Mouse (Mus musculus) heart, embryonic 16.5 days (tissue): Measurements from ENCODE around the gene Notch2. TPM values are rescaled to one million over a fixed set of nuclear protein-coding genes. Genes with fewer than 3 reads are reported as not detected.
A peak's percentile ranks its signal among the peaks of the same experiment; 100 is the strongest.

Source experiments
- ATAC-seq: fragments of 200-750 bp; cut with Nextera tagmentation; replicated peaks from 2 replicates; pipeline ENCODE4 v1.8.0; 2017; ENCODE audit warnings: moderate number of reproducible peaks; ENCODE audit not compliant: insufficient read depth, low FRiP score; ENCODE audit errors: extremely low read depth
- H3K27ac ChIP-seq: fragments of 300-500 bp; sonication (generic); 2 replicates; pipeline ENCODE4 v1.5.1; 2014; ENCODE audit warnings: mild to moderate bottlenecking, low read length, control low read depth, moderate library complexity
- H3K27me3 ChIP-seq: fragments of 300-500 bp; sonication (generic); 2 replicates; pipeline ENCODE4 v1.6.1; 2014; ENCODE audit warnings: low read length, mixed read lengths; ENCODE audit not compliant: control insufficient read depth, insufficient read depth
- H3K36me3 ChIP-seq: fragments of 300-500 bp; sonication (generic); 2 replicates; pipeline ENCODE4 v1.6.1; 2014; ENCODE audit not compliant: control insufficient read depth, insufficient read depth
- H3K4me1 ChIP-seq: fragments of 300-500 bp; sonication (generic); 2 replicates; pipeline ENCODE4 v1.6.1; 2014; ENCODE audit warnings: low read length, mixed read lengths; ENCODE audit not compliant: control insufficient read depth, insufficient read depth
- H3K4me2 ChIP-seq: fragments of 300-500 bp; sonication (generic); 2 replicates; pipeline ENCODE4 v1.6.1; 2014; ENCODE audit warnings: low read depth, mild to moderate bottlenecking, control low read depth, low read length
- H3K4me3 ChIP-seq: fragments of 300-500 bp; sonication (generic); 2 replicates; pipeline ENCODE4 v1.5.1; 2014; ENCODE audit warnings: mild to moderate bottlenecking, control low read depth, low read length
- H3K9ac ChIP-seq: fragments of 300-500 bp; sonication (generic); 2 replicates; pipeline ENCODE4 v1.6.1; 2014; ENCODE audit warnings: low read length, control low read depth
- H3K9me3 ChIP-seq: fragments of 300-500 bp; sonication (generic); replicated peaks from 2 replicates; pipeline ENCODE4 v1.6.1; 2016; ENCODE audit warnings: low read length; ENCODE audit not compliant: control insufficient read depth
- WGBS: fragments of 180-500 bp; shearing (Covaris S2); extraction: QIAGEN DNeasy Blood & Tissue Kit; methylation state at CpG from one replicate; pipeline ENCODE4 v1.1.7; 2014; 5-methylcytosine and 5-hydroxymethylcytosine counted together
- polyA plus RNA-seq: library from polyadenylated mRNA; unstranded; fragments of >200 nt; fragmentation: Nextera tagmentation; extraction: Ambion mirVana; gene quantifications from 2 replicates; pipeline ENCODE4 v1.2.1, GENCODE M21; 2015

The Notch2 gene
- polyA plus RNA-seq, 1 experiment from 2014 or later: 10.5 TPM

DNA sequence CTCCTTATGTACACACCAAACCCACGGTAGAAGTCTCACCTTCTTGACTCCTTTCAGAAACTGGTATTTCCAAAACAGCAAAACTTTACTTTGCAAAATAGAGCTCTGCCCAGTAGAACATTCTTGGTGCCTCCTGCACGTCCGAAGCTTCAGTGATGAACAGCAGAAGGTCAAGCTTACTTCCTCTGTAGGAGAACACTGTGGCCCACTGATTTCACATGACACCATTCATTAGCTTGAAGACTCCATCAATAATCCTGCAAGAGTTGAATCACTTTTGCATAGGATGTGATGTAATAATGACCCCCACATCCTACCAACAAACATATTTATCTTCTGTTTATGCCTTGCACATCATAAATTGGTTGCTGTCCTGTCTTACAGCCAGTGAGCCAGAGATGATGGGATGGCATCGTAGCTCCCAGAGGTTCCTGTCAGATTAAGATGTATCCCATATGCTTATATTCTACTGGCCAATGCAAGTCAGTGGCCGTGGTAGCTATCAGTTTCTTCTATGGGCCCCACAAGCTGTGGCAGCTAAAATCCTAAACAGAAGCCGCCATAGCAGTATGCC, 39.0 kb upstream of the Notch2 start:
- no peak for ATAC-seq
- no peak overlapping the region for H3K4me2 ChIP-seq
- no peaks in the 10 kb centered on the region; the same call in 1 of the 2 replicates for H3K4me1 ChIP-seq
- H3K27me3 ChIP-seq: no peaks in the 10 kb centered on the region; the same call in 1 of the 2 replicates
- no peak overlapping the region for H3K9ac ChIP-seq
- H3K9me3 ChIP-seq: no peaks in the 10 kb centered on the region; the same call in 1 of the 2 replicates
- WGBS: 69% methylated on average over 6 of the region's 6 CpGs
- no peak overlapping the region for H3K4me3 ChIP-seq
- no peaks in the 10 kb centered on the region for H3K36me3 ChIP-seq
- H3K27ac ChIP-seq: no peak overlapping the region

DNA sequence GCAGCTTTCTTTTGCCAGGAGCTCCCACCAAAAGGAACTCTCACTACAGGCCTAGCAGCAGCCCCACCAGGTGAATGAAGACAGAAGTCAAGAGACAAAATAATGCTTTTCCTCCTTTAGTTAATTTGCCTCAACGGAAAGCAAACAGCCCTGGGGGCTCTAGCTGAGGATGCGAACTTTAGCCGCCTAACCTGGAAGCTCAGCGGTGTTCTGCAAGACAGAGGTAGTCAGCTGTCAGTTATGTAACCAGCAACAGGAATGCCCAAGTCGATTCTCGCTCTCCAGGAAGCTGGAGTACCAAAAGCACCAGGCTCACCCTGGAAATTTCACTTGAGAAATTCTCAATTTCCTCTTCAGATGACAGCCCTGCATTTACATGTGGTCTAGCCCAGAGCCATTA, 36.6 kb upstream of the Notch2 start:
- H3K4me3 ChIP-seq: no peak overlapping the region
- ATAC-seq: no peak
- 63% methylated on average over 6 of the region's 6 CpGs for WGBS
- no peaks in the 10 kb centered on the region for H3K27me3 ChIP-seq
- no peak overlapping the region for H3K4me2 ChIP-seq
- H3K9ac ChIP-seq: no peak overlapping the region
- H3K9me3 ChIP-seq: no peaks in the 10 kb centered on the region; the same call in 1 of the 2 replicates
- H3K4me1 ChIP-seq: no peaks in the 10 kb centered on the region; the same call in 1 of the 2 replicates
- no peaks in the 10 kb centered on the region for H3K36me3 ChIP-seq
- H3K27ac ChIP-seq: no peak overlapping the region

DNA sequence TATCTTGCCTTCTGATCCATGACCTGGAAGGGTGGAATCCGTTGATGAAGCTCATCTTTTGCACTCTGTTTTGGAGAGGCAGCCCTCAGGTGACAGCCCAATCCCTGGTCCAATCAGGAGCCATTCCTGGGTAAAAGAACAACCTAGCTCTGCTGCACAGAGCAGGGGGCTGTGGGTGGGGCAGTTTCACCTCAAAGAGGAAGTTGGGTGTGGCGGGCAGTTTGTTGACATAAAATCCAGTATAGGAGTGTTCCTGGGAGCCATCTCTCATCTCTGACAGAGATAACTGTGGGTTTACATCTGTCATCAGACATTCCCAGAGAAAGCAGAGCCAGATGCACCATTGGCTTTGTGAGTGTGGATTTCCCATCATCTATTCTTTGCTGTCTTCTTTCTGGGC, 34.6 kb upstream of the Notch2 start:
- no peak for ATAC-seq
- Histone ChIP-seq H3K27ac (no peak overlapping the region), H3K4me3 (no peak overlapping the region), H3K4me2 (no peak overlapping the region), H3K4me1 (no peaks in the 10 kb centered on the region), H3K9me3 (no peaks in the 10 kb centered on the region; the same call in 1 of the 2 replicates), H3K27me3 (no peaks in the 10 kb centered on the region), H3K9ac (no peak overlapping the region), H3K36me3 (no peaks in the 10 kb centered on the region)
- WGBS: 77% methylated on average over 2 of the region's 2 CpGs

DNA sequence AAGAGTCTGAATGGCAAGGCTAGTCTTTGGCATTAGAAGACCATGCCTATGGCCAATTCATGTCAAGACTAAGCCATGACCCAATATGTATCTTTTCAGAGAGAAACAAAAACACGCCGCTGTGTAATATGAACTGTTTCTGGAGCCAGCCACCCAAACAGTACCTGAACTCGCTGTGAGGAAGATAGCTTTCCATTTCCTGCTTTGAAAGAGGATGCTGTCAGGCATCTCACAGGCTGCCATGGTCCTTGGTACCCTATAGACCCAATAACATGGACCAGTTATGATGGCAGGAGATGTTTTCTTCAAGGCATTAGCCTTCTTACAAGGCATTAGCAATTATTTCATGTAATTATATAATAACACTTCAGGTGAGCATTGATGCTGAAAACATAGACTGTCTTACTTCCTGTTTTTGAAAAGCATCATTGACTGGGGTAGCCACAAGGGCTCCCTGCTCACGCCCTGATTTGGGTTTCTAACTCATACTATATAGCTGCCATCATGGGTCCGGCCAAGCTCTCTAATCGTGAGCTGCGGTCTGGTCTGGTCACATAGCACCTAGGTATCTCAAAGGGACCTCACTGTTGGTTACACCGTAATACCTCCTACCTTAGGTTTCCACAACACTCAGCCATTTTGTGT, 32.5 kb upstream of the Notch2 start:
- WGBS: 90% methylated on average over 8 of the region's 8 CpGs
- Histone ChIP-seq H3K9me3 (no peaks in the 10 kb centered on the region), H3K4me3 (no peak overlapping the region), H3K36me3 (no peaks in the 10 kb centered on the region), H3K4me1 (no peaks in the 10 kb centered on the region), H3K4me2 (no peak overlapping the region), H3K27ac (no peak overlapping the region), H3K9ac (no peak overlapping the region), H3K27me3 (no peaks in the 10 kb centered on the region)
- no peak for ATAC-seq

DNA sequence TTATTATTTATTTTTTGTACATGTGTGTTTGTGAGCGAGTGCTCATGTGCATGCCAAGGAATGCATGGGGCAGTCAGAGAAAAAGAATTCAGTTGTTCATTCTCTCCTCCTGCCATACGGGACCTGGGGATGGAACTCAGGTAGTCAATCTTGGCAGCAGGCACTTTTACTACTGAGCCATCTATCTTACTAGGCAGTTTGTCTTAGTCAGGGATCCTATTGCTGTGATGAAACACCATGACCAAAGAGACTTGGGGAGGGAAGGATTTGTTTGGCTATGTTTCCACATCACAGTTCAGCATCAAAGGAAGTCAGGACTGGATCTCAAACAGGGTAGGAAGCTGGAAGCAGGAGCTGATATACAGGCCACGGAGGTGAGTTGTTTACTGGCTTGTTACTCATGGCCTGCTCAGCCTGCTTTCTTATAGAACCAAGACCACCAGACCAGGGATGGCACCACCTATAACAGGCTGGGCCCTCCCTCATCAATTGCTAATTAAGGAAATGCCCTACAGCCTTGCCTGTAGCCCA, 31.9 kb upstream of the Notch2 start:
- H3K9ac ChIP-seq: no peak overlapping the region
- H3K27me3 ChIP-seq: no peaks in the 10 kb centered on the region
- no peak overlapping the region for H3K4me3 ChIP-seq
- no peak overlapping the region for H3K4me2 ChIP-seq
- H3K27ac ChIP-seq: no peak overlapping the region
- 71% methylated on average over 3 of the region's 3 CpGs for WGBS
- no peak for ATAC-seq
- no peaks in the 10 kb centered on the region for H3K36me3 ChIP-seq
- no peaks in the 10 kb centered on the region for H3K4me1 ChIP-seq
- no peaks in the 10 kb centered on the region for H3K9me3 ChIP-seq

DNA sequence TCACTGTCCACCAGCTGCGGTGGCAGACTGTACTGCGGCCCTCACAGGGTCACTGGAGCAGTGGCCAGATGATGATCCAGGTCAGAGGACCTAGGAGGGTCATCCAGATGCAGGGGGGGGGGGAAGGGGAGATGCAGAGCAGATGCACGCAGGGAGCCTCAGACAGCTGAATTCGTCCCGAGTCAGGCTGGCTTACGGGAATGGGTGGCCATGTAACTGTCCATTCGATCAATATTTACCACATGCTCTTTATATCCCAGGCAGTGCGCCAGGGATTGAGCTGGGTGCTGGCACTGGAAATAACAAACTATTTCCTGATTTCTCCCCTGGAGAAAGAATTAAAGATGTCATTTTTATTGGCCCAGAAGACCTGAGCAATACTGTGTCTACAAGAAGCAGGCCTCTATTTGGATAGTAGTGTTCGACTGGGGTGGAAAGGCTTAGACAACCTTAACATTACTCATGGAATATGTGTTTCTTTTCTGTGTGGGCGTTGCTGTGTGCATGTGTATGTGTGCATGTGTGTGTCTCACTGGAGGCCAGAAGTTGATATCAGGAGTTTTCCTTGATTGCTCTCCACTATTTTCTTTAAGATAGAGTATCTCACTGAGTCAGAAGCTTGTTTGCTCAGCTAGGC, 28.3 kb upstream of the Notch2 start:
- H3K4me3 ChIP-seq: no peak overlapping the region
- no peaks in the 10 kb centered on the region for H3K27me3 ChIP-seq
- WGBS: 70% methylated on average over 10 of the region's 10 CpGs
- no peak overlapping the region for H3K27ac ChIP-seq
- no peaks in the 10 kb centered on the region for H3K4me1 ChIP-seq
- no peaks in the 10 kb centered on the region for H3K9me3 ChIP-seq
- H3K4me2 ChIP-seq: no peak overlapping the region
- ATAC-seq: no peak
- H3K36me3 ChIP-seq: no peaks in the 10 kb centered on the region
- H3K9ac ChIP-seq: no peak overlapping the region

DNA sequence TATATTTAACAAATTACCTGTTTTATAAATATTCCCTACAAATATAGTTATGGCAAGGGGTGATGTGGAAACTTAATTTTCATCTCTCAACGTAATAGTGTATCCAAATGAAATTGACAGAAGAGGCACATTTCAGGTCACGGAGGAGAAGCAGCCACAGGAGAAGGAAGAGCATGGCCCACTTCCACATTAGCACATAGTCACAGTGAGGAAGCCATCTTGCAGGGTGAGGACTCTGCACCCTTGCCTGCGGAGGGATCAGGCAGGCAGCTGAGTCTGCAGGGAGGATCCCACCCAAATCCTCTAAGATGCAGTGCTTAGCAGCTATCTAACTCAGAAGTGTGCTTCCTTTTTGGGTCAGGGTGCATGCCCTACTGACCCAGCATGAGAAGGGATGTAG, 27.6 kb upstream of the Notch2 start:
- no peak for ATAC-seq
- Histone ChIP-seq H3K9ac (no peak overlapping the region), H3K4me1 (no peaks in the 10 kb centered on the region), H3K36me3 (no peaks in the 10 kb centered on the region), H3K9me3 (no peaks in the 10 kb centered on the region), H3K27ac (no peak overlapping the region), H3K4me2 (no peak overlapping the region), H3K4me3 (no peak overlapping the region), H3K27me3 (no peaks in the 10 kb centered on the region)
- WGBS: 88% methylated on average over 3 of the region's 3 CpGs

DNA sequence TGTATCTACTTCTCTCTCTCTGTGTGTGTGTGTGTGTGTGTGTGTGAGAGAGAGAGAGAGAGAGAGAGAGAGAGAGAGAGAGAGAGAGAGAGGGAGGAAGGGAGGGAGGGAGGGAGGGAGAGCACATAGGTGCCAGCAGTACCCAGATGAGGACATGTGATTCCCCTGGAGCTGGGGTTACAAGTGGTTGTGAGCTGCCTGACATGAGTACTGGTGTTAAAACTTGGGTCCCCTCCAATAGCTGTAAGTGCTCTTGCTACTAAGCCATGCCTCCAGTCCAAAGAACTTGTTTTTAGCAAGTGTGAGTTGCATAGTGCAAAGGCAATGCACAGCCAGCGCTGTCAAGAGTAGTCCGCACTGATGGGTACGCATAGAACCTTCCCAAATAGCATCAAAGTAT, 26.2 kb upstream of the Notch2 start:
- WGBS: 78% methylated on average over 3 of the region's 3 CpGs
- H3K9ac ChIP-seq: no peak overlapping the region
- H3K9me3 ChIP-seq: no peaks in the 10 kb centered on the region
- no peak overlapping the region for H3K4me3 ChIP-seq
- no peaks in the 10 kb centered on the region for H3K4me1 ChIP-seq
- peak; percentile 70; the same call in 1 of the 2 replicates for ATAC-seq
- no peak overlapping the region for H3K4me2 ChIP-seq
- no peaks in the 10 kb centered on the region for H3K36me3 ChIP-seq
- H3K27ac ChIP-seq: no peak overlapping the region
- no peaks in the 10 kb centered on the region for H3K27me3 ChIP-seq

DNA sequence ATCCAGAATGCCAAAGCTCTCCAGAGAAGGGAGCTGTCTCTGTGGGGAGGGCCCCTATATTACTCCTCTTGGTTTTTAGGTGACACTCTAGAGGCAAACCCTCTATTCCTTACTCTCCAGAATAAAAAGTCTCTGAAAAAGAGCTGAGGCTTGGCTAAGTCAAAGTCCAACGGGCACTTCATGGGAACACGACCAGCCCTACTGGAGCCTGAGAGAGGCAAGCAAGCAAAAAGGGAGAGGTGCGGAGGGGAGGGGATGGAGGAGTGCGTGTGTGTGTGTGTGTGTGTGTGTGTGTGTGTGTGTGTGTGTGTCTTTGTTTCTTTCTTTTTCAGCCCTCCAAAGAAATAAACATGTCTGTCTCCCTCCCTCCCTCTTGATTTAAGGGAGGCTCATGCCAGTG, 24.6 kb upstream of the Notch2 start:
- Histone ChIP-seq H3K27ac (no peak overlapping the region), H3K4me2 (no peak overlapping the region), H3K9ac (no peak overlapping the region), H3K9me3 (no peaks in the 10 kb centered on the region), H3K4me1 (no peaks in the 10 kb centered on the region), H3K36me3 (no peaks in the 10 kb centered on the region), H3K4me3 (no peak overlapping the region), H3K27me3 (no peaks in the 10 kb centered on the region)
- no peak for ATAC-seq
- WGBS: 69% methylated on average over 4 of the region's 4 CpGs
